Mouse (Mus musculus): ENCODE measurements around the gene 3110001I22Rik.

The 3110001I22Rik gene

GRCm38 (mm10) chr16:13716821-13717553 lies 45.3 kb downstream of the 3110001I22Rik start:
- no peak for DNase-seq (ENCODE audit: low read depth, low spot score)

- DNase-seq (ENCODE audit: low read depth, low spot score) = no peak
These were observed 51.2 kb downstream of the 3110001I22Rik start for GRCm38 (mm10) chr16:13722937-13723336.

GRCm38 (mm10) chr16:13727811-13728335 lies 56.1 kb downstream of the 3110001I22Rik start:
- no peak for DNase-seq (ENCODE audit: low read depth, low spot score)
